Mouse (Mus musculus): ENCODE results near the gene Gdf1. TPM values are rescaled to one million over a fixed set of nuclear protein-coding genes. Genes with fewer than 3 reads are reported as not detected.
A peak's percentile ranks its signal among the peaks of the same experiment; 100 is the strongest.

Gene Gdf1
- polyA plus RNA-seq (2016; fragmentation: Nextera tagmentation; extraction: Ambion mirVana), result 2.9 and 4.3 TPM in 2 replicates

- no peak for DNase-seq (ENCODE audit: low spot score)
- WGBS, result 19% methylated on average over 14 of the region's 14 CpGs
- Histone ChIP-seq H3K4me1 (replicated peaks) (peaks cover 40% of the 10 kb centered on the region), H3K27ac (peak within 1 kb of the TSS; percentile 83), H3K4me3 (peak within 1 kb of the TSS; percentile 40), H3K9me3 (0 out of 2 replicates have a peak, but pooled peaks cover 3% of the 10 kb centered on the region), H3K36me3 (peaks cover 44% of the 10 kb centered on the region), H3K27me3 (ENCODE audit: insufficient read depth, poor library complexity, severe bottlenecking) (peaks cover 39% of the 10 kb centered on the region)
Measured at GRCm38 (mm10) chr8:70329124-70329834, at the start of gene Gdf1. TSS of gene Gdf1 (plus strand) at chr8:70329817.

- Histone ChIP-seq H3K36me3 (peaks cover 17% of the 10 kb centered on the region), H3K9me3 (peaks cover 2% of the 10 kb centered on the region; the same call in 1 of the 2 replicates), H3K4me1 (replicated peaks) (peaks cover 49% of the 10 kb centered on the region), H3K27ac (peak overlapping the region; percentile 98; the same call in 1 of the 2 replicates), H3K27me3 (ENCODE audit: insufficient read depth, poor library complexity, severe bottlenecking) (peaks cover 3% of the 10 kb centered on the region; the same call in 1 of the 2 replicates), H3K4me3 (no peak overlapping the region)
- DNase-seq (ENCODE audit: low spot score), result no peak
- WGBS, result 59% methylated on average over 3 of the region's 3 CpGs
Measured at GRCm38 (mm10) chr8:70281001-70281400, 48.6 kb upstream of the Gdf1 start.

- peaks cover 49% of the 10 kb centered on the region for H3K4me1 ChIP-seq (replicated peaks)
Measured at GRCm38 (mm10) chr8:70282603-70283135, 46.9 kb upstream of the Gdf1 start, which contains the start of gene Homer3. TSS of gene Homer3 (plus strand) at chr8:70282827.

GRCm38 (mm10) chr8:70283136-70284077, 46.2 kb upstream of the Gdf1 start:
- Histone ChIP-seq H3K36me3 (peaks cover 42% of the 10 kb centered on the region), H3K27ac (peak overlapping the region; percentile 98), H3K4me3 (peak overlapping the region; percentile 88), H3K4me1 (replicated peaks) (peaks cover 44% of the 10 kb centered on the region), H3K27me3 (ENCODE audit: insufficient read depth, poor library complexity, severe bottlenecking) (peaks cover 3% of the 10 kb centered on the region; the same call in 1 of the 2 replicates), H3K9me3 (peaks cover 13% of the 10 kb centered on the region; the same call in 1 of the 2 replicates)
- WGBS, result under 1% methylated on average over 55 of the region's 55 CpGs
- peak; percentile 46 for DNase-seq (ENCODE audit: low spot score)

More at GRCm38 (mm10) chr8:70282603-70283135, 46.9 kb upstream of the Gdf1 start, which contains the start of gene Homer3:
- Histone ChIP-seq H3K27ac (peak within 1 kb of the TSS; percentile 98), H3K36me3 (peaks cover 34% of the 10 kb centered on the region), H3K4me3 (peak within 1 kb of the TSS; percentile 88), H3K9me3 (peaks cover 13% of the 10 kb centered on the region; the same call in 1 of the 2 replicates), H3K27me3 (ENCODE audit: insufficient read depth, poor library complexity, severe bottlenecking) (peaks cover 3% of the 10 kb centered on the region; the same call in 1 of the 2 replicates)
- peak; percentile 94 for DNase-seq (ENCODE audit: low spot score)
- under 1% methylated on average over 36 of the region's 36 CpGs for WGBS

GRCm38 (mm10) chr8:70284421-70284820, 45.2 kb upstream of the Gdf1 start:
- peaks cover 13% of the 10 kb centered on the region; the same call in 1 of the 2 replicates for H3K9me3 ChIP-seq
- 0 out of 2 replicates have a peak overlapping the region, but pooled peaks have one; percentile 16 for H3K27ac ChIP-seq
- H3K36me3 ChIP-seq, result peaks cover 52% of the 10 kb centered on the region
- WGBS, result 78% methylated on average over 5 of the region's 5 CpGs
- H3K4me3 ChIP-seq, result peak overlapping the region; percentile 88
- peaks cover 44% of the 10 kb centered on the region for H3K4me1 ChIP-seq (replicated peaks)
- no peak for DNase-seq (ENCODE audit: low spot score)
- peaks cover 3% of the 10 kb centered on the region; the same call in 1 of the 2 replicates for H3K27me3 ChIP-seq (ENCODE audit: insufficient read depth, poor library complexity, severe bottlenecking)

- H3K4me3 ChIP-seq, result 0 out of 2 replicates have a peak overlapping the region, but pooled peaks have one; percentile 88
- peaks cover 60% of the 10 kb centered on the region for H3K36me3 ChIP-seq
- H3K27me3 ChIP-seq (ENCODE audit: insufficient read depth, poor library complexity, severe bottlenecking), result peaks cover 3% of the 10 kb centered on the region; the same call in 1 of the 2 replicates
Measured at GRCm38 (mm10) chr8:70285304-70285703, 44.3 kb upstream of the Gdf1 start.

GRCm38 (mm10) chr8:70286737-70287136, 42.9 kb upstream of the Gdf1 start:
- WGBS, result 85% methylated on average over 8 of the region's 8 CpGs
- Histone ChIP-seq H3K27me3 (ENCODE audit: insufficient read depth, poor library complexity, severe bottlenecking) (no peaks in the 10 kb centered on the region), H3K36me3 (peaks cover 75% of the 10 kb centered on the region)

More at GRCm38 (mm10) chr8:70285304-70285703, 44.3 kb upstream of the Gdf1 start:
- H3K9me3 ChIP-seq, result peaks cover 13% of the 10 kb centered on the region; the same call in 1 of the 2 replicates
- peaks cover 44% of the 10 kb centered on the region for H3K4me1 ChIP-seq (replicated peaks)
- DNase-seq (ENCODE audit: low spot score), result no peak
- 96% methylated on average over 15 of the region's 15 CpGs for WGBS
- no peak overlapping the region for H3K27ac ChIP-seq

GRCm38 (mm10) chr8:70293988-70294405, 35.6 kb upstream of the Gdf1 start:
- Histone ChIP-seq H3K27me3 (ENCODE audit: insufficient read depth, poor library complexity, severe bottlenecking) (no peaks in the 10 kb centered on the region), H3K27ac (no peak overlapping the region), H3K9me3 (no peaks in the 10 kb centered on the region), H3K4me1 (replicated peaks) (0 out of 2 replicates have a peak, but pooled peaks cover 4% of the 10 kb centered on the region), H3K4me3 (0 out of 2 replicates have a peak overlapping the region, but pooled peaks have one; percentile 4), H3K36me3 (peaks cover 96% of the 10 kb centered on the region)
- WGBS, result 83% methylated on average over 5 of the region's 5 CpGs
- DNase-seq (ENCODE audit: low spot score), result no peak

More at GRCm38 (mm10) chr8:70286737-70287136, 42.9 kb upstream of the Gdf1 start:
- no peak overlapping the region for H3K4me3 ChIP-seq
- DNase-seq (ENCODE audit: low spot score), result no peak
- peaks cover 30% of the 10 kb centered on the region for H3K4me1 ChIP-seq (replicated peaks)
- no peak overlapping the region for H3K27ac ChIP-seq
- H3K9me3 ChIP-seq, result peaks cover 13% of the 10 kb centered on the region; the same call in 1 of the 2 replicates

GRCm38 (mm10) chr8:70300881-70301280, 28.7 kb upstream of the Gdf1 start:
- no peak overlapping the region for H3K27ac ChIP-seq
- H3K36me3 ChIP-seq, result peaks cover 64% of the 10 kb centered on the region
- no peak overlapping the region for H3K4me3 ChIP-seq
- H3K4me1 ChIP-seq (replicated peaks), result peaks cover 28% of the 10 kb centered on the region
- H3K9me3 ChIP-seq, result no peaks in the 10 kb centered on the region
- no peaks in the 10 kb centered on the region for H3K27me3 ChIP-seq (ENCODE audit: insufficient read depth, poor library complexity, severe bottlenecking)
- DNase-seq (ENCODE audit: low spot score), result no peak
- WGBS, result 83% methylated on average over 3 of the region's 3 CpGs

GRCm38 (mm10) chr8:70302358-70302890, 27.2 kb upstream of the Gdf1 start, which contains the start of the genes Ddx49 and Cope:
TSS of gene Ddx49 (minus strand) at chr8:70302489.
TSS of gene Cope (plus strand) at chr8:70302518.
- peaks cover 28% of the 10 kb centered on the region for H3K4me1 ChIP-seq (replicated peaks)
- peak within 1 kb of the TSS; percentile 90 for H3K27ac ChIP-seq
- H3K4me3 ChIP-seq, result peak within 1 kb of the TSS; percentile 88
- under 1% methylated on average over 40 of the region's 40 CpGs for WGBS
- DNase-seq (ENCODE audit: low spot score), result peak; percentile 96
- no peaks in the 10 kb centered on the region for H3K27me3 ChIP-seq (ENCODE audit: insufficient read depth, poor library complexity, severe bottlenecking)
- peaks cover 64% of the 10 kb centered on the region for H3K36me3 ChIP-seq
- no peaks in the 10 kb centered on the region for H3K9me3 ChIP-seq

GRCm38 (mm10) chr8:70302901-70303300, 26.7 kb upstream of the Gdf1 start:
- Histone ChIP-seq H3K9me3 (no peaks in the 10 kb centered on the region), H3K27me3 (ENCODE audit: insufficient read depth, poor library complexity, severe bottlenecking) (no peaks in the 10 kb centered on the region), H3K4me1 (replicated peaks) (peaks cover 28% of the 10 kb centered on the region), H3K4me3 (peak overlapping the region; percentile 88), H3K27ac (peak overlapping the region; percentile 90), H3K36me3 (peaks cover 64% of the 10 kb centered on the region)
- DNase-seq (ENCODE audit: low spot score), result no peak
- WGBS, result 6% methylated on average over 16 of the region's 16 CpGs
